Comparison of ENCODE assay signal across 24 mouse cellular contexts in the genomic region with DNA sequence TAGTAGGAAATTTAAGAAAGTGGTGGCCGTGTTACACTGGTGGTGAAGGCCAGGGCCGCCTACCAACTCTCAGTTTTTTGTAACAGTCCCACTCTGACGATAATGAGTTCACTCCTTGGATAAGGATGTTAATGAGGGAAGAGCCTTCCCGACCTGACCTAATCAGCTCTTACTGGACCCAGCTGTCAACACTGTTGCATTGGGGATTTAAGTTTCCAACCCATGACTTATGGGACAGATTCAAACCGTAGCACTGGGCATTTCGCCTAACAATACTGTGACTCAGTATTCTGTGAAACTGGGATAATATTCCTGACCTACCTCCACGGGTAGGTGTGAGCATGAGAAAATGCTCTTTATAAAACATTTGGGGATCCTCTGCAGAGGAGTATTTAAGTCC. TPM values are rescaled to one million over a fixed set of nuclear protein-coding genes. Genes with fewer than 3 reads are reported as not detected.
DNase-seq lines count a peak whose midpoint lies in the region; ATAC-seq and TF ChIP-seq lines count a peak whose summit lies in the region.
"Had no signal": no experiment of that assay in that cellular context is flagged by ENCODE, and none has a peak within 500 bp of the region (broad histone marks: within the 10 kb centered on the region; RNA-seq: fewer than 3 reads in every experiment).

No protein-coding gene starts in this region.

- H3K36me3 ChIP-seq in intestine, embryonic 14.5 days (ENCODE audit: control insufficient read depth, insufficient read depth, low read length): peaks cover 79% of the 10 kb centered on the region
- H3K36me3 ChIP-seq in intestine, embryonic 15.5 days: peaks cover 41% of the 10 kb centered on the region
- H3K36me3 ChIP-seq in MEL (ENCODE audit: control insufficient read depth in 1 of 2, insufficient read depth in 2 of 2, low read length in 2 of 2): peaks cover 13 to 43% of the 10 kb centered on the region in 2 experiments
- peaks cover 27% of the 10 kb centered on the region for H3K36me3 ChIP-seq in intestine, embryonic 16.5 days (ENCODE audit: control insufficient read depth, insufficient read depth, low read length)

- TF ChIP-seq POLR2A in MEL (IDR thresholded peaks at IDR 0.05; ENCODE audit: control insufficient read depth in 1 of 2, insufficient read depth in 1 of 2, low read depth in 1 of 2, low read length in 2 of 2, poor library complexity in 1 of 2): peak in 1 of 2 experiments; percentile 10; a peak in 1 of 4 replicates

- WGBS in intestine, embryonic 14.5 days: 84% methylated on average over 7 of the region's 7 CpGs
- 78% methylated on average over 7 of the region's 7 CpGs for WGBS in intestine, embryonic 15.5 days
- whole genome bisulfite sequencing in intestine, embryonic 16.5 days: 80% methylated on average over 7 of the region's 7 CpGs

- no peak for TF ChIP-seq RAD21 in MEL (IDR thresholded peaks at IDR 0.05; ENCODE audit: low read depth, low read length)

- no peak for ATAC-seq in intestine, embryonic 14.5 days (replicated peaks; ENCODE audit: low FRiP score, low TSS enrichment, low read depth)
- ATAC-seq in intestine, embryonic 15.5 days: no peak
- no peak for ATAC-seq in intestine, embryonic 16.5 days
- ATAC-seq: forebrain, embryonic 14.5 days; hindbrain, embryonic 16.5 days; midbrain, embryonic 13.5 days had no signal

- no peak for TF ChIP-seq CTCF in MEL (IDR thresholded peaks at IDR 0.05 in 2 of 3, conservative IDR thresholded peaks at IDR 0.05 in 1 of 3; ENCODE audit: control insufficient read depth in 1 of 3, insufficient read depth in 1 of 3, low read depth in 2 of 3, low read length in 3 of 3, poor library complexity in 1 of 3, severe bottlenecking in 1 of 3)

- no peak overlapping the region for H3K4me3 ChIP-seq in intestine, embryonic 14.5 days (ENCODE audit: low read depth, low read length)
- H3K4me3 ChIP-seq in intestine, embryonic 15.5 days (replicated peaks): no peak overlapping the region
- H3K4me3 ChIP-seq in MEL (ENCODE audit: control insufficient read depth in 1 of 2, insufficient read depth in 1 of 2, low read depth in 2 of 2, low read length in 2 of 2): no peak overlapping the region
- H3K4me3 ChIP-seq in intestine, embryonic 16.5 days (ENCODE audit: low read length): no peak overlapping the region
- H3K4me3 ChIP-seq: gastrocnemius, adult 2 months; hindbrain, embryonic 10.5 days; limb, embryonic 13.5 days; liver, embryonic 13.5 days; midbrain, embryonic 13.5 days; neural tube, embryonic 13.5 days had no signal

- H3K9ac ChIP-seq in intestine, embryonic 14.5 days (ENCODE audit: low read length): no peak overlapping the region
- no peak overlapping the region for H3K9ac ChIP-seq in intestine, embryonic 15.5 days
- no peak overlapping the region for H3K9ac ChIP-seq in MEL (ENCODE audit: control insufficient read depth, low read depth, low read length, poor library complexity, severe bottlenecking)
- no peak overlapping the region for H3K9ac ChIP-seq in intestine, embryonic 16.5 days (ENCODE audit: low read depth, low read length)
- H3K9ac ChIP-seq: limb, embryonic 13.5 days; liver, embryonic 13.5 days; midbrain, embryonic 13.5 days; neural tube, embryonic 13.5 days had no signal

- H3K4me1 ChIP-seq in intestine, embryonic 14.5 days (replicated peaks; ENCODE audit: control insufficient read depth, insufficient read depth, low read length): peaks cover 11% of the 10 kb centered on the region; the same call in 1 of the 2 replicates
- H3K4me1 ChIP-seq in intestine, embryonic 15.5 days (replicated peaks): peaks cover 14% of the 10 kb centered on the region
- H3K4me1 ChIP-seq in MEL (ENCODE audit: control insufficient read depth in 1 of 2, insufficient read depth in 2 of 2, low read length in 2 of 2): peaks cover 4 to 13% of the 10 kb centered on the region in 2 experiments
- peaks cover 19% of the 10 kb centered on the region for H3K4me1 ChIP-seq in intestine, embryonic 16.5 days (ENCODE audit: control insufficient read depth, insufficient read depth, low read length)

- no peak for TF ChIP-seq EP300 in MEL (IDR thresholded peaks at IDR 0.05; ENCODE audit: low read depth in 1 of 2, low read length in 2 of 2)

- peaks cover 5% of the 10 kb centered on the region; the same call in 1 of the 2 replicates for H3K79me2 ChIP-seq in MEL (ENCODE audit: control insufficient read depth, insufficient read depth, low read length, poor library complexity)

- DNase-seq in intestine, embryonic 14.5 days (ENCODE audit: low spot score): peak; percentile 51
- DNase-seq in MEL (ENCODE audit: low read depth, low spot score) (no peak), adipocyte (ENCODE audit: low spot score) (peak; percentile 67)
- DNase-seq in neural tube, embryonic 10.5 days (ENCODE audit: extremely low spot score, low spot score): peak; percentile 10
- no peak for DNase-seq in urinary bladder, postnatal 10 days (ENCODE audit: low spot score)
- DNase-seq: adrenal gland, postnatal 36 days; gastrocnemius, adult 2 months; heart, postnatal 10 days; kidney, adult 11 months; layer of hippocampus, postnatal 36 days; liver, embryonic 13.5 days; lung, adult 2 months; right cerebral cortex, postnatal 4 days; thymus, adult 18-20 months had no signal

- H3K9me3 ChIP-seq in intestine, embryonic 14.5 days (ENCODE audit: control insufficient read depth, low read length): no peaks in the 10 kb centered on the region
- no peaks in the 10 kb centered on the region for H3K9me3 ChIP-seq in intestine, embryonic 15.5 days
- H3K9me3 ChIP-seq in MEL (replicated peaks; ENCODE audit: insufficient read depth, low read length): no peaks in the 10 kb centered on the region
- no peaks in the 10 kb centered on the region for H3K9me3 ChIP-seq in intestine, embryonic 16.5 days (ENCODE audit: control insufficient read depth, low read length)
- H3K9me3 ChIP-seq: hindbrain, embryonic 10.5 days; limb, embryonic 13.5 days; liver, embryonic 13.5 days; midbrain, embryonic 13.5 days; neural tube, embryonic 13.5 days had no signal

- no peak overlapping the region for H3K27ac ChIP-seq in intestine, embryonic 14.5 days (ENCODE audit: low read depth)
- H3K27ac ChIP-seq in intestine, embryonic 15.5 days: no peak overlapping the region
- H3K27ac ChIP-seq in MEL (ENCODE audit: control insufficient read depth, low read depth, low read length): no peak overlapping the region
- no peak overlapping the region for H3K27ac ChIP-seq in intestine, embryonic 16.5 days (ENCODE audit: low read length)
- H3K27ac ChIP-seq: gastrocnemius, adult 2 months; hindbrain, embryonic 10.5 days; kidney, postnatal 0 days; limb, embryonic 13.5 days; midbrain, embryonic 13.5 days; neural tube, embryonic 13.5 days had no signal

- no peak overlapping the region for H3K4me2 ChIP-seq in intestine, embryonic 14.5 days (ENCODE audit: low read length)
- no peak overlapping the region for H3K4me2 ChIP-seq in intestine, embryonic 15.5 days (replicated peaks)
- H3K4me2 ChIP-seq in intestine, embryonic 16.5 days (ENCODE audit: low read depth, low read length): no peak overlapping the region
- H3K4me2 ChIP-seq: heart, embryonic 11.5 days; limb, embryonic 13.5 days; liver, embryonic 13.5 days; midbrain, embryonic 13.5 days; neural tube, embryonic 13.5 days had no signal

- H3K27me3 ChIP-seq in intestine, embryonic 14.5 days (replicated peaks; ENCODE audit: control insufficient read depth, insufficient read depth, low read length): no peaks in the 10 kb centered on the region
- H3K27me3 ChIP-seq in intestine, embryonic 15.5 days (replicated peaks): no peaks in the 10 kb centered on the region
- no peaks in the 10 kb centered on the region for H3K27me3 ChIP-seq in MEL (ENCODE audit: control insufficient read depth in 1 of 2, insufficient read depth in 2 of 2, low read length in 2 of 2)
- no peaks in the 10 kb centered on the region for H3K27me3 ChIP-seq in intestine, embryonic 16.5 days (replicated peaks; ENCODE audit: control insufficient read depth, insufficient read depth, low read length)
- H3K27me3 ChIP-seq: limb, embryonic 13.5 days; liver, embryonic 13.5 days; midbrain, embryonic 13.5 days; neural tube, embryonic 13.5 days had no signal

TF ChIP-seq in MEL, 35 proteins besides CTCF, POLR2A, EP300 and RAD21:
- TF ChIP-seq USF1 (IDR thresholded peaks at IDR 0.05; ENCODE audit: low read depth, low read length) (no peak), HCFC1 (IDR thresholded peaks at IDR 0.05; ENCODE audit: low read depth, low read length) (no peak), MYB (IDR thresholded peaks at IDR 0.05; ENCODE audit: low read depth, low read length) (0 out of 2 replicates have a peak, but pooled peaks have one; percentile 9), MAZ (IDR thresholded peaks at IDR 0.05; ENCODE audit: low read depth, low read length) (no peak), MAX (IDR thresholded peaks at IDR 0.05; ENCODE audit: low read length) (no peak), SIN3A (IDR thresholded peaks at IDR 0.05; ENCODE audit: low read length) (0 out of 2 replicates have a peak, but pooled peaks have one; percentile 7), TBP (IDR thresholded peaks at IDR 0.05; ENCODE audit: low read depth, low read length) (no peak), BHLHE40 (IDR thresholded peaks at IDR 0.05; ENCODE audit: borderline replicate concordance, low read depth, low read length) (no peak)

RNA-seq across cellular contexts. Expression of a gene that starts 12.7 kb away (rescaled TPM):
- 341 and 386 TPM in 2 replicates for polyA plus RNA-seq in intestine, embryonic 14.5 days (2014; fragmentation: Nextera tagmentation; extraction: Ambion mirVana)
- 417 and 432 TPM in 2 replicates for polyA plus RNA-seq in intestine, embryonic 15.5 days (2015; fragmentation: Nextera tagmentation; extraction: Ambion mirVana)
- total RNA-seq in MEL (2012; rRNA removed): 392 and 554 TPM in 2 replicates
- 100 to 1,000 TPM in 1 of 2 experiments, 10 to 100 TPM in 1; 47.4 to 593 TPM for polyA plus RNA-seq in MEL (2012; ENCODE audit: insufficient read depth in 1 of 2, insufficient read length in 2 of 2, low read depth in 1 of 2, low replicate concordance in 2 of 2, missing spikeins in 1 of 2)
- 452 and 553 TPM in 2 replicates for polyA plus RNA-seq in intestine, embryonic 16.5 days (2015; fragmentation: Nextera tagmentation; extraction: Ambion mirVana)

RNA-seq across cellular contexts. Expression of a gene that starts 26.7 kb away (rescaled TPM):
- 0.08 and 0.20 TPM in 2 replicates for polyA plus RNA-seq in intestine, embryonic 14.5 days (2014; fragmentation: Nextera tagmentation; extraction: Ambion mirVana)
- polyA plus RNA-seq in intestine, embryonic 15.5 days (2015; fragmentation: Nextera tagmentation; extraction: Ambion mirVana): 0.10 and 0.19 TPM in 2 replicates
- total RNA-seq in MEL (2012; rRNA removed): 0.16 and 0.31 TPM in 2 replicates
- polyA plus RNA-seq in MEL (2012; ENCODE audit: insufficient read depth in 1 of 2, insufficient read length in 2 of 2, low read depth in 1 of 2, low replicate concordance in 2 of 2, missing spikeins in 1 of 2): under 1 TPM in 1 of 2 experiments, not detected in 1; 0.36 TPM
- 0.09 and 0.22 TPM in 2 replicates for polyA plus RNA-seq in intestine, embryonic 16.5 days (2015; fragmentation: Nextera tagmentation; extraction: Ambion mirVana)
- polyA plus RNA-seq: hindbrain, embryonic 10.5 days had no signal

Comparison
In these comparisons a context has a peak if more than half of its experiments do, and no peak if none do; other contexts are left out.
1. DNase-seq: peak in intestine, embryonic 14.5 days (single experiment), adipocyte (single experiment) and neural tube, embryonic 10.5 days (single experiment); none in MEL (single experiment) and urinary bladder, postnatal 10 days (single experiment).